Mouse (Mus musculus) heart, embryonic 14.5 days (tissue): Measurements from ENCODE around the gene Col26a1. TPM values are rescaled to one million over a fixed set of nuclear protein-coding genes. Genes with fewer than 3 reads are reported as not detected.
"Not testable (repeated sequence)": the region's sequence is repeated elsewhere in the genome, so short reads cannot be mapped to it uniquely, and the experiment has no call there.

Experiments
- ATAC-seq: fragments of 200-750 bp; cut with Nextera tagmentation; 2 replicates; pipeline ENCODE4 v1.8.0; 2017; ENCODE audit warnings: low read depth, moderate TSS enrichment; ENCODE audit not compliant: insufficient number of reproducible peaks, insufficient read depth, low FRiP score
- H3K27ac ChIP-seq, 2 experiments: fragments of 200-500 bp in 1 of 2; fragments of 300-500 bp in 1 of 2; sonication (generic) in 1 of 2; replicated peaks in 1 of 2; 2 replicates each; pipeline ENCODE4 v1.5.1; 2012 to 2014; ENCODE audit warnings: low read depth in 2 of 2, low read length in 2 of 2, control low read depth in 1 of 2, mild to moderate bottlenecking in 1 of 2, mixed read lengths in 1 of 2; ENCODE audit not compliant: control insufficient read depth in 1 of 2, insufficient read depth in 1 of 2
- H3K27me3 ChIP-seq: fragments of 300-500 bp; sonication (generic); 2 replicates; pipeline ENCODE4 v1.6.1; 2014; ENCODE audit warnings: mild to moderate bottlenecking, low read length, control low read depth; ENCODE audit not compliant: control insufficient read depth, insufficient read depth
- H3K36me3 ChIP-seq: fragments of 300-500 bp; sonication (generic); 2 replicates; pipeline ENCODE4 v1.6.1; 2014; ENCODE audit warnings: mild to moderate bottlenecking, control low read depth, low read length, mixed read lengths; ENCODE audit not compliant: control insufficient read depth, insufficient read depth
- H3K4me1 ChIP-seq, 2 experiments: fragments of 200-500 bp in 1 of 2; fragments of 300-500 bp in 1 of 2; sonication (generic) in 1 of 2; 2 replicates each; pipeline ENCODE4 v1.6.1; 2012 to 2014; ENCODE audit warnings: low read length in 2 of 2, control low read depth in 1 of 2, mixed read lengths in 1 of 2; ENCODE audit not compliant: control insufficient read depth in 2 of 2, insufficient read depth in 2 of 2
- H3K4me2 ChIP-seq: fragments of 300-500 bp; sonication (generic); 2 replicates; pipeline ENCODE4 v1.6.1; 2014; ENCODE audit warnings: mild to moderate bottlenecking, low read length
- H3K4me3 ChIP-seq, 2 experiments: fragments of 200-500 bp in 1 of 2; fragments of 300-500 bp in 1 of 2; sonication (generic) in 1 of 2; 2 replicates each; pipeline ENCODE4 v1.5.1; 2012 to 2014; ENCODE audit warnings: low read length in 2 of 2, mild to moderate bottlenecking in 2 of 2, control low read depth in 1 of 2, low read depth in 1 of 2, moderate library complexity in 1 of 2; ENCODE audit not compliant: control insufficient read depth in 1 of 2, insufficient read depth in 1 of 2
- H3K9ac ChIP-seq: fragments of 300-500 bp; sonication (generic); 2 replicates; pipeline ENCODE4 v1.6.1; 2014; ENCODE audit warnings: mild to moderate bottlenecking, low read length
- H3K9me3 ChIP-seq: fragments of 300-500 bp; sonication (generic); 2 replicates; pipeline ENCODE4 v1.6.1; 2016; ENCODE audit warnings: low read length, control low read depth; ENCODE audit not compliant: control insufficient read depth
- WGBS: fragments of 180-500 bp; shearing (Covaris S2); extraction: QIAGEN DNeasy Blood & Tissue Kit; methylation state at CpG from one replicate; pipeline ENCODE4 v1.1.7; 2014; 5-methylcytosine and 5-hydroxymethylcytosine counted together
- polyA plus RNA-seq: library from polyadenylated mRNA; unstranded; fragments of >200 nt; fragmentation: Nextera tagmentation; extraction: Ambion mirVana; gene quantifications from 2 replicates; pipeline ENCODE4 v1.2.1, GENCODE M21; 2014

Gene Col26a1
- polyA plus RNA-seq, 1 experiment from 2014 or later, result 14.2 TPM

DNA sequence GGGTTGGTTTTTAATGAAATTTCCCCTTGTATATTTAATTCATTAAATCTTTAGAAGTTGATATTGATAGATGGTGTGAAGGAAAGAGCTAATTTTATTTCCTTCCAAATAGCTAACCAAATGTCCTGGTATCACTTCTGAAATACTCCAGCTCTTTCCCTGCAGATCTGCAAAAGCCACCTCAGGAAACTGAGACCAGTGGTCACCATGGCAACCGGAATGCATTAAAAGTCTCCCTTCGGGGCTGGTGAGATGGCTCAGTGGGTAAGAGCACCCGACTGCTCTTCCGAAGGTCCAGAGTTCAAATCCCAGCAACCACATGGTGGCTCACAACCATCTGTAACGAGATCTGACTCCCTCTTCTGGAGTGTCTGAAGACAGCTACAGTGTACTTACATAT is 156.7 kb downstream of the Col26a1 start:
- 90% methylated on average over 4 of the region's 5 CpGs for WGBS
- not testable (repeated sequence) for H3K4me2 ChIP-seq, H3K9me3 ChIP-seq, H3K4me3 ChIP-seq, H3K9ac ChIP-seq, H3K27me3 ChIP-seq, ATAC-seq, H3K27ac ChIP-seq, H3K4me1 ChIP-seq, H3K36me3 ChIP-seq

DNA sequence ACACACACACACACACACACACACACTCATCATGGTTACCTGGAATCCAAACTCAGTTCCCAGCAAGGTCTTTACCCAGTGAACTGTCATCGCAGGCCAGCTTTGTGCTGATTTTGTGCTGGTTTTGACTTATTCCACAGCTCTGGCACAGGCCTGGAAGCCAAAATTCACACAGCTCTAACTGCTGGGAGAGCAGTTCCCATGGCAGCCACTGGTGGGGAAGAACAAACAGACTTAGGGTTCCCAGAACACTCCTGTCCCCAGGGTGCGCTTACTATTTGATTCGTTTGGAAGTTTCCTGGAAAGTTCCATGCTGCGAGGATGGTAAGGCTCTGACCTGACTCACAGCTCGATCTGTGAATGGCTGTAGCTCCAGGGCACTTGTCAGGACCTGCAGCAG is 161.4 kb downstream of the Col26a1 start:
- Histone ChIP-seq H3K27me3 (no peaks in the 10 kb centered on the region), H3K36me3 (no peaks in the 10 kb centered on the region), H3K4me1 (peaks cover 5 to 7% of the 10 kb centered on the region in 2 experiments; a peak in 2 of 4 replicates), H3K4me3 (no peak overlapping the region), H3K4me2 (no peak overlapping the region), H3K27ac (no peak overlapping the region), H3K9ac (no peak overlapping the region), H3K9me3 (no peaks in the 10 kb centered on the region)
- ATAC-seq, result no peak
- WGBS, result 73% methylated on average over 5 of the region's 5 CpGs

DNA sequence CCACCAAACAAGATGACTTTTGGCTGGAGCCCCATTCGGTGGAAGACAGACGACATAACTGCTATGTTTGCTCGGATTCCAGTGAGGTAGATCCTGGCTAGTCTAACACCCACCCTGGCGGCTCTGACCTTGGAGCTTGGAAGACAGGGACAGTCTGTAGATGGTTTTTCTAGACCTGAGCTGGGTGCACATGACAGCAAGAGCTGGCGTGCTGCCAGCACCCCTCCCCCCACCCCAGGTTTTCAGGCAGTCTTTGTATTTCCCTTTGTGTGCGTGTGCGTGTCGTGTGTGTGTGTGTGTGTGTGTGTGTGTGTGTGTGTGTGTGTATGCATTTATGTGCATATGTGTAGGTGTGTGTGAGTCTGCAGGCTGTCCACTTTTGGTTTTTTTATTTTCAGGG is 164.4 kb downstream of the Col26a1 start:
- Histone ChIP-seq H3K36me3 (no peaks in the 10 kb centered on the region), H3K27ac (no peak overlapping the region), H3K4me1 (peaks cover 5 to 7% of the 10 kb centered on the region in 2 experiments; a peak in 2 of 4 replicates), H3K9ac (no peak overlapping the region), H3K27me3 (peaks cover 17% of the 10 kb centered on the region; the same call in 1 of the 2 replicates), H3K4me3 (no peak overlapping the region), H3K9me3 (no peaks in the 10 kb centered on the region), H3K4me2 (no peak overlapping the region)
- 66% methylated on average over 8 of the region's 8 CpGs for WGBS
- no peak for ATAC-seq

DNA sequence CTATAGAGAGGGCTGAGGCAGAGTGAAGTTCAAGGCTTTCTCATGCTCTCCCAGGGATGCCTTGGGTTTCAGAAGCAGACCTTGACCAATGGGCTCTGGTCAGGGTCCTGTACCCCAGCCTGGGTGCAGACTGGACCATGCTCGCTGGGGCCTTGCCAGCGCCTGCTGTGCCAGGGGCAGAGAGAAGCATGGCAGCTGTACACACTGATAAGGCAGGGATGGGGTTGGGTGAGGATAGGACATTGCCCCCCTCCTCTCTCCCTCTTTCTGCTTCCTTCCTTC is 165.5 kb downstream of the Col26a1 start:
- Histone ChIP-seq H3K4me2 (no peak overlapping the region), H3K9me3 (no peaks in the 10 kb centered on the region)
- no peak for ATAC-seq

DNA sequence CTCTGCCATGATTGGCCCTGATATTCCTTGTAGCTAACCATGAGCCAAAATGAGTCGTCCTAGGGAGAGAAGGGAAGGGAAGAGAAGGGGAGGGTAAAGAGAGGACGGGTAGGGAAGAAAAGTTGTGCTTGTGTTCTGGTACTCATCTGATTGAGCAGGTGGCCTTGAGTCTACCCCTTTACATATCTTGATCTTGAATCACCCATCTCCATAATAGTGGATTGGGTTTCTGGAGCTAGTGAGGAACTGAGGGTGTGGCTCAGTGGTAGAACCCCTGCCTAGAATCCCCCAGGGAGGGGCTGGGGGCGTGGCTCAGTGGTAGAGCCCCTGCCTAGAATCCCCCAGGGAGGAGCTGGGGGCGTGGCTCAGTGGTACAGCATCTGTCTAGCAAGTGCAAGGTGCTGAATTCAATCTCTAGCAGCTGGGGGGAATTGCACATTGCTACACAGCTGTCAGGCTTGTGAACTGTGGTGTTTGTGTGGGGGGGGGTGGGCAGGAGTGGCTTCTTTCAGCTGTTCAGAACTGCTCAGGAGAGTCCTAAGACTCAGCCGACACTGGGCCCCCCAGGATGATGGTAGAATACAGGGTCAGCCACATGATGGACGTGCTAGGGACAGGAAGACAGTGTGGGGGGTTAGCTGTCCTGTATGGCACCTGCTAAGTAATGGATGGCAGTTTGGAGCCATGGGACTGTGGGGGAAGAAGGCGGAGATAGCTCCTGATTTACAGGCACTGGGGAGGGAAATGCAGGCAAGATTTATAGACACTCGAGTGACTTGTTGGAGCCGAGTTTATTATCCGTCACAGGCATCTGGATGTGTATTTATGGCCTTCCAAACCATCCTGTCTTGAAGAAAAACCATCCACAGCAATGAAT is 166.1 kb downstream of the Col26a1 start:
- H3K4me2 ChIP-seq, result no peak overlapping the region
- no peak for ATAC-seq
- 61% methylated on average over 10 of the region's 10 CpGs for WGBS
- H3K4me1 ChIP-seq, result peaks cover 5 to 7% of the 10 kb centered on the region in 2 experiments; a peak in 2 of 4 replicates
- no peaks in the 10 kb centered on the region for H3K36me3 ChIP-seq
- H3K9me3 ChIP-seq, result no peaks in the 10 kb centered on the region
- peaks cover 17% of the 10 kb centered on the region; the same call in 1 of the 2 replicates for H3K27me3 ChIP-seq
- H3K9ac ChIP-seq, result no peak overlapping the region
- no peak overlapping the region for H3K4me3 ChIP-seq
- no peak overlapping the region for H3K27ac ChIP-seq

More for the DNA sequence above, 165.5 kb downstream of the Col26a1 start:
- H3K36me3 ChIP-seq, result no peaks in the 10 kb centered on the region
- no peak overlapping the region for H3K9ac ChIP-seq
- no peak overlapping the region for H3K4me3 ChIP-seq
- H3K27me3 ChIP-seq, result peaks cover 17% of the 10 kb centered on the region; the same call in 1 of the 2 replicates
- 68% methylated on average over 2 of the region's 2 CpGs for WGBS
- no peak overlapping the region for H3K27ac ChIP-seq
- peaks cover 5 to 7% of the 10 kb centered on the region in 2 experiments; a peak in 2 of 4 replicates for H3K4me1 ChIP-seq

DNA sequence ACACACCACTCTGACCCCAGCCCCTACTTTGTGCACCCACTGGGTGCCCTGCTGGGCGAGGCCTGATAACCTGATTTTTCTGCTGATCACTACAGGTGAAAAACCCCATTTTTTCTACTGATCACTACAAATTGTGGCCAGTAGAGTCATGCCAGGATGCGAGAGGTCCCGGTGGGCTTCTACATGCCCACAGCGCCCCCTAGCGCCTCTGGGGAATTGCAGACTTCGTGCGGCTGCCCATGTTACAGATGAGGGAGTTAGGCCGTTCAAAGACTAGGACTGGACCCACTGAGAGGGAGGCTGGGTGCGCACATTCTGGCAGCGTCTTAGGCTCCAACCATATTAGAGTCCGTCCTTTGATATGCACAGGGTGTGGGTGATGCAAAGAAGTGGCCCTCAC is 168.1 kb downstream of the Col26a1 start:
- Histone ChIP-seq H3K4me2 (peak overlapping the region; percentile 54), H3K36me3 (no peaks in the 10 kb centered on the region), H3K27me3 (peaks cover 17% of the 10 kb centered on the region; the same call in 1 of the 2 replicates), H3K4me3 (peak overlapping the region; percentile 4 to 15; a peak in 2 of 4 replicates), H3K9ac (no peak overlapping the region), H3K9me3 (no peaks in the 10 kb centered on the region), H3K4me1 (peaks cover 7 to 14% of the 10 kb centered on the region in 2 experiments; a peak in 2 of 4 replicates), H3K27ac (no peak overlapping the region)
- no peak for ATAC-seq
- WGBS, result 20% methylated on average over 11 of the region's 11 CpGs

DNA sequence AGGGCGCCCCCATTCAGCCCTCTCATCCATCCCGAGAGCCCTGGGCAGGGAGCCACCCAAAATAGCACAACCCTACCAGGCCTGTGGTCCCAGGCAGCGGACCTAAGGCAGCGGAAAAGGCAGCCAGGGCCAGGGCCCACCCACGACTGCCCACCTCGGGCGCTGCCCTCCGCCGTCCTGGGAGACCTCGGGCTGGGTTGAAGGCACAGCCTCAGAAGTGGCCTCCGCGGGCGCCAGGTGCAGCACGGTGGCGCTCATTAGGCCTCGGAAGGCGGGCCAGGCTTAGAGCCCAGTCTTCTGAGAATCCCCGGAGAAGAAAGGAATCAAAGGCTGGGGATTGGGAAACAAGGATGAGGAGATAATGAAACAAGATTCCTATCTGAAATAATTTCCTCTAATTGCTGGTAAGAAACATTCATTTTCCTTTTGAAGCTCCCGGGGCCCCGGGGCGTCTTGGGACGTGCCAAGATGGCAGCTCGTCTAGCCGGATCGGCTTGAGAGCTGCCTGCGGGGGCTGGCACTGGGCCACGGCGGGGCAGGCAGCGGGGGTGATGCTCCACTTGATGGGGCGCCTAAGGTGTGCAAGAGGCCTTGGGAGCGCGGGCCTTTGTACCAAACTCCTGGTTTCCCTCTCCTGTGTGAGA is 168.7 kb downstream of the Col26a1 start:
- H3K9ac ChIP-seq, result no peak overlapping the region
- WGBS, result 18% methylated on average over 32 of the region's 32 CpGs

More for the DNA sequence above, 168.7 kb downstream of the Col26a1 start:
- Histone ChIP-seq H3K27ac (no peak overlapping the region), H3K4me3 (peak overlapping the region; percentile 4 to 15; a peak in 2 of 4 replicates), H3K27me3 (peaks cover 17% of the 10 kb centered on the region; the same call in 1 of the 2 replicates), H3K4me2 (peak overlapping the region; percentile 54), H3K4me1 (peaks cover 7 to 14% of the 10 kb centered on the region in 2 experiments; a peak in 3 of 4 replicates), H3K36me3 (no peaks in the 10 kb centered on the region), H3K9me3 (no peaks in the 10 kb centered on the region)
- no peak for ATAC-seq
